Mouse (Mus musculus) megakaryocyte, adult 5-6 weeks (primary cell): ENCODE measurements around the gene Kpna7. TPM values are rescaled to one million over a fixed set of nuclear protein-coding genes. Genes with fewer than 3 reads are reported as not detected.
"Not testable (repeated sequence)": the region's sequence is repeated elsewhere in the genome, so short reads cannot be mapped to it uniquely, and the experiment has no call there.

Experiments
- ATAC-seq: 2 replicates; pipeline ENCODE4 v1.8.0; 2016; ENCODE audit warnings: mild to moderate bottlenecking, inconsistent platforms; ENCODE audit not compliant: poor library complexity, severe bottlenecking
- total RNA-seq, 2 experiments: library from RNA; stranded (forward) in 1 of 2; stranded (reverse) in 1 of 2; fragments of 153-499, 151-499 nt in 1 of 2; fragments of 221-1000, 200-1000 nt in 1 of 2; gene quantifications; 2 replicates each; pipeline versions ENCODE4 v1.2.3 to v1.2.4; 2015 to 2017

Gene Kpna7
- total RNA-seq, 2 experiments from 2014 or later, result not detected

DNA sequence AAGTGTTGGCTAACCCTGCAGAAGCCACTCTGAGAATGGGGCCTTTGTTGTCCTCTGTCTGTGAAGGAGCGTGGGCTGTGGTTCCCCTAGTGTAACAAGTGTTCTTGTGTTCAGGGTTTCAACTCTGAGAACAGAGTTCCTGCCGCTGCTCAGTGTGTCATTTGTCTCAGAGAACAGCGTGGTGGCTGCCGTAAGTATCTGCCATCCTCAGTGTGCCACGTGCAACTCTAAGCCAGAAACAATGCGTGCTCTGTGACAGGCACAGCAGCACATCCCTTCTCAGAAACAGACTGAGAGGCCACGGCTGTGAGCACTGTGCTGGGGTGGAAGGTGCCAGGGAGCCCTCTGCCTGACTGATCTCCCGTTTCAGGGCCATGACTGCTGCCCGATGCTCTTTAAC lies 20.5 kb upstream of the Kpna7 start:
- ATAC-seq, result no peak

DNA sequence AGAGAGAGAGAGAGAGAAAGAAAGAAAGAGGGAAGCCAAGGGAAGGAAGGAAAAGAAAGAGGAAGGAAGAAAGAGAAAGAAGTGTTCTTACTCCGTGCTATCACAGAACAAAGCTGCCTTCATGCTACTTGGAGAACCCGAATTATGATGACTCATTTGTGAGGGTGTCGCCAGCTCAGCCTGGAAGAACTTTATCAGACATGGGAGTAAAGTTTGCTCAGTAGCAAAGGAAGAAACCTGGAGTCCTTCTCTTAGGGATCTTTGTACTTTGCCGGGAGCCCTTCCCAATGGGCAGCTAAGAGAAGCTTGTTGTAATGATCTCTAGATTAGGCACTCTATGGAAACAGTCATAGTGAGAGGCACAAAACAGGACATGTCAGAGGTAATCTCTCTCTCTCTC lies 18.9 kb upstream of the Kpna7 start:
- ATAC-seq, result no peak

DNA sequence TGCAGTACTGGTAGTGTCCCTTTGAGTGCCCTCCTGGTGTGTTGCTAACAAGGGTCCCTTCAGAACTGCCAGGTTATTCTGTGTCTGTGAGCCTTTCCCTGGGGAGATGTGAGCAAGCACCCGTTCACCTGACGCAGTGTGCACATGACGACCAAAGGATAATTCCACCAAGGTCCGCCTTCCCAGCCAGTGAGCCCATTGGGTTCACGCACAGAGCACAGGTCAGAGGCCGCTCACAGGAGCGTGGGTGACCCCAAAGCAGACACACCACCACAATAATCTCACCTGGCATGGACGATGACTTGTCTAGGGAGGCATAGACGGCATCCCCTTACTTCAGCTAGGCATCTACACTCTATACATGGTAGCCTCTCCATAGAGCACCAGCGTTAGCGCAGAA lies 17.6 kb upstream of the Kpna7 start:
- ATAC-seq, result not testable (repeated sequence)

DNA sequence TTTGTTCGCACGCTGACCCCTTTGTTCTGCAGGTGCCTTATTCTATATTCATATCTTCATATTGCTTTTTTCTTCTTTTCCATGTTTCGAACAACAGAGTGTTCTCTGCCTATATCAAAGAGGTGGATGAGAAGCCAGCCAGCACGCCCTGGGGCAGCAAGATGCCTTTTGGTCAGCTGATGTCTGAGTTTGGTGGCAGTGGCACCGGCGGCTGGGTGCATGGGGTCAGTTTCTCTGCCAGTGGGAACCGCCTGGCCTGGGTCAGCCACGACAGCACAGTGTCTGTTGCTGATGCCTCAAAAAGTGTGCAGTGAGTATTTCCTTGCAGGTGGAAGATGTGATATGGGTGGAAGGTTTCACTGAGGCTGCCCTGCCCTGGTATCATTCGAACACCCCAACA lies 17.1 kb upstream of the Kpna7 start:
- no peak for ATAC-seq

DNA sequence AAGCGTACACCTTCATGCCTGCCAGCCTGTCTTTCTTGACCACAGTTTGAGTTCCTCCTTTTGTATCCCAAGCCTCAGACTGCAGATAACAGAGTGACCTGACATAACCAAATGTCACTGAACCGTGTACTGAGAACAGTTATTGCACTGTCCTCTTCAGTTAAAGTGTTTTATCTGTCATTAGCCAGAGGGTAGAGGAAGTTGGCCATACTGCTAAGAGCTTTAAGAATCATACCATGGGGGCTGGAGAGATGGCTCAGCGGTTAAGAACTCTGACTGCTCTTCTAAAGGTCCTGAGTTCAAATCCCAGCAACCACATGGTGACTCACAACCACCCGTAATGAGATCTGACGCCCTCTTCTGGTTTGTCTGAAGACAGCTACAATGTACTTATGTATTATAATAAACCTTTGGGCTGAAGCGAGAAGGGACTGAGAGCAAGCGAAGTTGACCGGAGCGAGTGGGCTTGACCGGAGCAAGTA lies 14.6 kb upstream of the Kpna7 start:
- peak; percentile 86 for ATAC-seq

DNA sequence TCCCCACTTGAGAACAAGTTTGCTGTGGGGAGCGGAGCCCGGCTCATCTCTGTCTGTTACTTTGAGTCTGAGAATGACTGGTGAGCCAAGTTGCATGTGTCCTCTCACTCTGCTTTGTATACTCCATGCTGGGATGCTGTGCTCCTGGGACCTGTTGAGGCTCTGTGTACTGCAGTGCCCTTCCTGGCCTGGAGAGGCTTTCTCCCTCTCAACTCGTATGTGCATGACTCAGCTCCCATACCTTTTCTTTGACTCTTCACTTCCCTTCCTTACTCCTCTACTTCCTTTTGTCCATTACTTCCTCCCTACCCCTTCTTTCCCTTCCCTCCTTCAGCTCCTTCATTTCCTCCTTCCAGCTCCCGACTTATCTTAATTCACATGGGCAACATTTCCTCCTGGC lies 12.4 kb upstream of the Kpna7 start:
- no peak for ATAC-seq

DNA sequence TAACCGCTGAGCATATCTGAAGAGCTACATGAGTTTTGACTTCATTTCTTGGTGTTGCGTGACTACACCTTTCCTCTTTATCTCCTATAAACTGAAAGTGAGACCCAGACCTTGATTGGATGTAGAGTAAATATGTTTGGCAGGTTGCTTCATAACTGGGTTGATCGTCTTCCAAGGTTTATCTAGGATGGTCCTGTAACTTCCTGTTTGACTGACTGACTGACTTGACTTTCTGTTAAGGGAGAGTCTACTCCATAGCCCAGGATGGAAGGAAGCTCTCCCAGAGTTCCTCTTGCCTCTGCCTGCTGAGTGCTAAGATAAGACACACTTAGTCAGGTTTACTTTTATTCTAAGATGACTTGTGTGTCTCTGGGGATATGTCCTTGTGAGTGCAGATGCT lies 6.0 kb upstream of the Kpna7 start:
- ATAC-seq, result no peak

DNA sequence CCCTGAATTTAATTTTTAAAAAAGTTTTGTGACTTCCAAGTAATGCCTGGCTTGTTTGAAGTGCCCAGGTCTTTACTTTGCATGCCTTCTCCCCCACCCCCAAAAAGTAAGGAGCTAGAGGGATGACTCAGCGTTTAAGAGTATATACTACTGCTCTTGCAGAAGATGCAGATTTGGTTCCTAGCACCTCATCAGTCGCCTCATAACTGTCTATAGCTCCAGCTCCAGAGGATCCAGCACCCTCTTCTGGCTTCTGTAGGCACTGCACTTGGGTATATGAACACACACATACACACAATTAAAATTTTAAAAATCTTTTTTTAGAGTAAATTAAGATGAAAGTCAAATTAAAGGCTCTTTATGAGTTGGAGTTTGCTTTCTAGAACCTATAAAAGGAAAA lies 4.4 kb upstream of the Kpna7 start:
- no peak for ATAC-seq

DNA sequence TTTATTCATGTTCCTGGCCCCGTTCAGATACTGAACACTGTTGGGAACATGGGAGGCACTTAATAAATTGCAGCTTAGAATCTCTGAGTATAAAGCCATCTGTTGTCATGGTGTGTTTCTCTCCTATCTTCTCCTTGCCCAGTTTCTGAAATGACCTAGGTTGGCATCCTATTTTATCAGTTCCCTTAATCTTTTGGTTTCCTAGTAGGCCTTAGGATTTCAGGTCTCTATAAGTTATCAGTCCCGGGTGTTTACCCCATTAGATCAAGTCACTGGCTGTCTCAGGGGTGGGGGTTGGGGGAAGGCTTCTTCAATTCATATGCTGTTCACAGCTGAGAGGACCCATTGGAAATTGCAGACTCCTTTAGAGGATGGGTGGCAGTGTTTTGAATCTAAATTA lies 992 bp upstream of the Kpna7 start:
- ATAC-seq, result no peak

DNA sequence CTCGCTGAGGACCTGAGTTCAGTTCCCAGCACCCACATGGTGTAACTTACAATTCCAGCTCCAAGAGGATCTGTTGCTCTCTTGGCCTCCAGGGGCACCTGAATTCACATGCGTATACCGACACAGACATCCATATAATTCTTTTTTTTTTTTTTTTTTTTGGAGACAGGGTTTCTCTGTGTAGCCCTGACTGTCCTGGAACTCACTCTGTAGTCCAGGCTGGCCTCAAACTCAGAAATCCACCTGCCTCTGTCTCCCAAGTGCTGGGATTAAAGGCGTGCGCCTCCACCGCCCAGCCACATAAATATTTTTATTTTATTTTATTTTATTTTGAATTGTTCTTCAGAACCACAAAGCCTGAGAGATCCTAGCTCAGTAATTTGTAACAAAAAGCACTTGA lies 629 bp downstream of the Kpna7 start:
- ATAC-seq, result not testable (repeated sequence)

DNA sequence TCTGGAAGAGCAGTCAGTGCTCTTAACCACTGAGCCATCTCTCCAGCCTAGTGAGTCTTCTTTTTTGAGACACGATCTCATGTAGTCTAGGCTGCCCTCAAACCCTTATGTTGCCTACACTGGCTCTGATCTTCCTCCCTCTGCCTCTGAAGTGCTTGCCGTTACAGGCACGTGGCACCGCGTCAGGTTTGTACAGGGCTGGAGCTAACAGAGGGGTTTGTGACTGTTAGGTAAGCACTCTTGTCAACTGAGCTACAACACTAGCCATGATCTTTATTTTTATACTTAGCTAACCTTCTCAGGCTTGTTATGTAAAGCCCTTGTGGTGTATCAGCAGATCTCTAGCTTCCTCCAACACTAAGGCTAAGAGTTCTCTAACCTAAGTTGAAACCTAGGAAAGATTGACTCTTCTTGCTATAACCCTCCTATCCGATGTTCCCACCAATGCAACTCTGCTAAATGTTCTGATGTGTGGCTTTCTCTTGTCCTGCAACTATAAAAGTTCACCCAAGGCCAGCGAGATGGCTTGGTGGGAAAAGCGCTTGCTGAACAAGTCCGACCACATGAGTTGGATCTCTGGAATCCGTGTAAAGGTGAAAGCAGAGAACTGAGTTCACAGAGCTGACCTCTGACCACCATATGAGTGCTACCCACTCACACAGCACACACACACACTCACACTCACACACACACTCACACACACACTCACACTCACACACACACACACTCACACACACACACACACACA lies 1.8 kb downstream of the Kpna7 start:
- no peak for ATAC-seq

DNA sequence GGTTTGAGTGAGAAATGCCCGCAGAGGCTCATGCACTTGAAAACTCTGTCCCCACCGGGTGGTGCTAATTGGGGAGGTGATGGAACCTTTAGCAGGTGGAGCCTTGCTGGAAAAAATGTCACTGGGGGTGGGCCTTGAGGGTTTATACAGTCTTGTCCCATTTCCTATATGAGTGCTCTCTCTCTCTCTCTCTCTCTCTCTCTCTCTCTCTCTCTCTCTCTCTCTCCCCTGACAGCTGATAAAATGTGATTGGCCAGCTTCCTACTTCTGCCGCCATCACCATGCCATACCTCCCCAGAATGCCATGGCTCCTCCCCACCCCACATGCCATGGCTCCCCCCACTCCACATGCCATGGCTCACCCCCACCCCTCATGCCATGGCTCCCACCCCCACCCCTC lies 8.7 kb downstream of the Kpna7 start:
- ATAC-seq, result no peak

DNA sequence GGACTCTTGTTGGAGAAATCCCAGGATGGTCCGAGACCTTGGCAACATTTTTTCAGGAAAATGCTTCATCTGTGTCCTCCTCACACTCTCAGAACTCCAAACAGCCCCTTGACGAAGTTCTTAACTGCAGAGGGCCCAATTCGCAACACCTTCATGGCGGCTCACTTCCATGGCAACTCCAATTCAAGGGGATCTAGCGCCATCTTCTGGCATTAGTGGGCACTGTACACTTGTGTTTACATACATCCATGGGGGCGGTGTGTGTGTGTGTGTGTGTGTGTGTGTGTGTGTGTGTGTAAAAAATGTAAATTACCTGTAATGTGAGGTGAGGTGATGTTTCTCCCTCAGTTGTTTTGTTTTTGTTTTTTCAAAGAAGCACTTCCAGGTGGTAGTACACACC lies 12.5 kb downstream of the Kpna7 start:
- ATAC-seq, result no peak

DNA sequence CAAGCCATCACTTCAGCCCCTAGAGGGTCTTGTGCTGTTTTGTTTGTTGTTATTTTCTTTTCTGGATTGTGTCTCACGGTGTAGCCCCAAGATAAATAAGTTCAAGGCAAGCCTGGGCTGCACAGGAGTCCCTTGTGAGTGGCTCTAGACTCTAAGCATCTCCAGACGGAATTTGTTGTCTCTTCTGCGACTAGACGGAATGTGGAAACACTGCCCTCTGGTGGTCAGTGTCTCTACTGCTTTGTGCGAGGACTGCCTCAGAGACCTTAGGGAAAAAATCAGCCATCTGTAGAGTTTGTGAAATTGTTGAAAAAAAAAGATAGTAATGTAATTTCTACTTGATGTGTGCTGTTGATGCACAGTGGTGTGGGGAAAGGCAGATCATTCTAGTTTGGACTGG lies 14.1 kb downstream of the Kpna7 start:
- ATAC-seq, result peak; percentile 89

DNA sequence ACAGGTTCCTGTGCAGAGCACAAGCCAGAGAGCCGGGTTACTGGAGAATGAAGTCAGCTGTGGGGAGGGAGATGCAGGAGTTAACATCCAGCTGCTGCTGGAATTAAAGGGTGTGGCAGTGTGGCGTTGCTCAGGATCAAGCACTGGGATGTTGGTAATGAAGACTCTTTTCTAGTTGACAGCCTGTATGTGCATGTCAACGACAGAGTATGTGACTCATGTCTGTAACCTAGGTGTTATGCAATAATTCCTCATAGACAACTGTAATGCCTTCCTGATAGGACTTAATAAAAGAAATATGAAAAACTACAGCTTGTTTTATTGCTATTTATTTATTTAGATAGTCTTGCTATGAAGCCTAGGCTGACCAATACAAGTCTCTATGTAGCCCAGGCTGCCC lies 15.0 kb downstream of the Kpna7 start:
- no peak for ATAC-seq

DNA sequence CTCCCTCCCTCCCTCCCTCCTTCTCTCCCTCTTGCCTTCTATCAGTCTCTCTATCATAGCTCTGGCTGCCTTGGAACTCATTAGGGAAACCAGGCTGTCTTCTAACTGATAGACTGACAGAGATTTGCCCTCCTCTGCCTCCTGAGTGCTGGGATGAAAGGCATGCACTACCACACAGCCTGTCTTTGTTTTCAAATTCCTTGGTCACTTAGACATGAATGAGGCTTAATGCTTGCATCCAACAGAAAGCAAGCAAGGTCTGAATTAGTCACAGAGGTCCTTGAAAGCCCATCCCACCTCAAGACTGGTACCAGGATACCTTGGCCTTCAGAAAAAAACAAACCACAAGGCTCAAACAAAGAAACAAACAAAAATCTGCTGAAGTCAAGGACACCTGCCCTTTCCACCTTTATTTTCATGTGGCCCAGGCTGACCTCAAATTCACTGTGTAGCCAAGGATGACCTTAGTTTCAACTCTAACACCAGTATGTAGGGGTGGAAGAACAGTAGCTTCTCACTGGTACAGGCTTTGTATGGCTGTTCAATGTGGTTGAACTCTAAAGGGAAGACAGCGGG lies 19.0 kb downstream of the Kpna7 start:
- no peak for ATAC-seq

DNA sequence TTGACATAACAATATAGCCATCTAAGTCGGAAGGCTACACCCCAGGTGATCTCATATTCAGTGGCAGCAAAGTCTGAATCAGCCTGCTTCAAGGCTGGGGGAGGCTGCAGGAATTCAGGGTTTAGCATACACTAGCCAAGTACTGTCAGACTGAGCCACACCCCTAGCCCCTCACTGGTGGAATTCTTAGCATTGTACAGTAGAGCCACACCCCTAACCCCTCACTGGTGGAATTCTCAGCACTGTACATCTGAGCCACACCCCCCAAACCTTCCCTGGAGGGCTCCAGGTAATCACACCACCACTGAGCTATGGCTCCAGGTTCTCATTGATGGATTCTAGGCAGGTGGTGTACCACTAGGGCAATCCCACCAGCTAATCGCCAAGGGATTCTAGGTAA lies 24.3 kb downstream of the Kpna7 start:
- ATAC-seq, result no peak

DNA sequence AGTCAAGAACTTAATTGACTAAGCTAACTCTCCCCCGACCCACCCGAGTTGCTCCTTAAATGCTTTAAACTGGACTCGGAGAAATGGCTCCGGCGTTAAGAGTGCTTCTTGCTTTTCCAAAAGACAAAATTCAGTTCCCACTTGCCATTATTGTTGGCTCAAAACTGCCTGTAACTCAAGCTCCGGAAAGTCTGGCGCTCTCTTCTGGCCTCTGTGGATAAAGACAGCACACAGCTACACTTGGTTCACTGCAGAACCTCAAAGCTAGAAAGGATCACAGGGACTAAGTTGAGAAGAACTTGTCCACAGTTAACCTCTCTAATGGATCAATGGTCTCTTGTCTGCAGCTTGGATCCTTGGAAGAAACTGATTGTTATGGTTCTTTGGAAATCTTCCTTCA lies 25.1 kb downstream of the Kpna7 start:
- no peak for ATAC-seq

DNA sequence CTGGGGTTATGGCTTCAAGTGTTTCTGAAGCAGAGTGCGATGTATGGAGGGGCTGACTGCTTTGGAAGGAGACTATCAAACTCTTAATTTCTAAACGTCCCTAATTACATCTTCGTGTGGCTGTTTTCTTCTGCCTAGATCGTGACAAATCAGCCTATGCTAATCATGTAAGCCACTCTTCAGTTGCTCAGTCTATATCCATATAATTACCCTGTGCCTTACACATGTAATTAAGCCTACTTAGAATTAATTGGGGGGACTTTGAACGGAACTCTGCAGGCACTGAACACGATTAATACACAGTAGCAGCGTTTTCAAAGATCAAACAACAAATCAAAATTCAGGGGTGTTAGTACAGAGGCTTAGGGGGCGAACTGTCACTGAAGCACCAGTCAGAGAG lies 25.9 kb downstream of the Kpna7 start:
- no peak for ATAC-seq

DNA sequence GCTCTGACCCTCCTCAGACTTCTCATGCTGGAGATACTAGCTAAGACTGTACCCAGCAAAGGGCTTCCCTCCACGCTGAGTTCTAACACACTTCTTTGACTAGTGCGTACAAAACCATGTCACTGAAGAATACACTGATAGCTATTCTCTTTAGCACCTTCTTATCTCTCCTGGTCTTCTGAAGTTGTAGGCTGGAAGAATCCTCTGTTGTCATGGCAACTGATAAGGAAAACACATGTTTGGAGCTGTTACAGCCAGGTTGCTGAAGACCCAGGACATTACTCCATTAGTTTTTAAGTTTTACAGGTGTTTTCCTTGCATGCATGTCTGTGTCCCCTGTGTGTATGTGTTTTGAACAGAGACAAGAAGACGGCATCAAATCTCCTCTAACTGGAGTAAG lies 29.6 kb downstream of the Kpna7 start:
- not testable (repeated sequence) for ATAC-seq

DNA sequence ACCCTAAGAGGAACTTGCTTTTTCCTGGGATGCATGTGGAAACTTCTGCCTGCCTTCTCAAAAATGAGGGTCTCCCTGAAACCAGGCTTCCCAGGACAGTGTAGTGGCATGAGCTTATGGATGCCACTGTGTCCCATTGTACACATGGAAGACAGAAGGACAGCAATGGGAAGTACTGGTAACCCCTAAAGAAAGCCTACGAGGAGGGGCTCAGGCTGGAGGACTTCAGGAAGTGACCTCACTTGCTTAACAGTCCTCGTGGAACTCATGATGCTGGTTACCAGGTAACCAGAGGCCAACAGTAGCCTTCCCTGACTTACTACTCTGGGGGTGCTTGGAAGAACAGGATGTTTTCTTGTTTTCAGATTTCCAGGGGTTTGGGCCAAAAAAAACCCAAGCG lies 41.1 kb downstream of the Kpna7 start, which contains the start of gene 1700018F24Rik:
Gene 1700018F24Rik (plus strand): TSS at position 301 of the 400 bp plus-strand sequence.
- ATAC-seq, result not testable (repeated sequence)

DNA sequence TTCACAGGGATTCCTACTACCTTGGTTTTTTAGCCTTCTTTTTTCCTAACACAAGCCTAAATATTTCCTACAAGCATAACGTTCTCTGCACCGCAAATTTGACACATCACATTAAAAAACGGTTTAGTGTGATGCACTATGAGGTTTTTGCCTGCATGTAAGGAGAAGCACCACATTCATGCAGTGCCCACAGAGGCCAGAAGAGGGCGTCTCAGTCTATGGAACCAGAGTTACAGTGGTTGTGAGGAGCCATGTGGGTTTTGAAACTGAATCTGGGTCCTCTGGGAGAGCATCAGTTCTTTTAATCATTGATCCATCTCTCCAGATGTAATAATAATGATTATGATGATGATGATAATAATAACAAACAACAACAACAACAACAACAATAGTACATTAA lies 42.2 kb downstream of the Kpna7 start:
- no peak for ATAC-seq

DNA sequence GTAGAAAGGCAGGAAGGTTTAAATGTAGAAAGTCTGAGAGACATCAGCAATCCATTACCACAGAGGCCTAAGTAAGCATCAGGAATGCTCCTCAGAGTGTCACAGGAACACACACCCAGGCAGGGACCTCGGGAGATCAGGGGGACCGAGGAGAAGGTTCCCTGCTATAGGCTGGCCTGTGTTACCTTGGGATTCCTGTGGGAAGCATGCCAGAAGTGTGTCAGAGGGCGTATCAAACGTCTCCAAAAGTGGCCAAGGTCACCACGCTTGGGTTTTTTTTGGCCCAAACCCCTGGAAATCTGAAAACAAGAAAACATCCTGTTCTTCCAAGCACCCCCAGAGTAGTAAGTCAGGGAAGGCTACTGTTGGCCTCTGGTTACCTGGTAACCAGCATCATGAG lies 51.4 kb downstream of the Kpna7 start, which contains the start of gene Gm4871:
Gene Gm4871 (minus strand): TSS at position 364 of the 400 bp plus-strand sequence.
- not testable (repeated sequence) for ATAC-seq
